Mouse (Mus musculus) adrenal gland, postnatal 25 days (tissue): ENCODE results near the gene Btbd11. TPM values are rescaled to one million over a fixed set of nuclear protein-coding genes. Genes with fewer than 3 reads are reported as not detected.

Experiments
- DNase-seq: peaks from one replicate; pipeline ENCODE4 v3.0.0; 2021; ENCODE audit warnings: mixed read lengths
- long read RNA-seq: library from polyadenylated mRNA; stranded (forward); transcript quantifications from one replicate; pipeline ENCODE4 v2.0.0, GENCODE M21; 2021
- total RNA-seq: library from RNA; stranded (reverse); gene quantifications from 2 replicates; pipeline ENCODE4 v1.2.3, GENCODE M21; 2021

Btbd11 gene
- total RNA-seq = 8.2 and 8.8 TPM in 2 replicates
- long read RNA-seq, full-length matches to known transcripts = 1 of 5 reads
- long read RNA-seq, partial matches to known transcripts = 3 of 5 reads
- long read RNA-seq, other reads (novel, unspliced or antisense) = 1 of 5 reads

DNA sequence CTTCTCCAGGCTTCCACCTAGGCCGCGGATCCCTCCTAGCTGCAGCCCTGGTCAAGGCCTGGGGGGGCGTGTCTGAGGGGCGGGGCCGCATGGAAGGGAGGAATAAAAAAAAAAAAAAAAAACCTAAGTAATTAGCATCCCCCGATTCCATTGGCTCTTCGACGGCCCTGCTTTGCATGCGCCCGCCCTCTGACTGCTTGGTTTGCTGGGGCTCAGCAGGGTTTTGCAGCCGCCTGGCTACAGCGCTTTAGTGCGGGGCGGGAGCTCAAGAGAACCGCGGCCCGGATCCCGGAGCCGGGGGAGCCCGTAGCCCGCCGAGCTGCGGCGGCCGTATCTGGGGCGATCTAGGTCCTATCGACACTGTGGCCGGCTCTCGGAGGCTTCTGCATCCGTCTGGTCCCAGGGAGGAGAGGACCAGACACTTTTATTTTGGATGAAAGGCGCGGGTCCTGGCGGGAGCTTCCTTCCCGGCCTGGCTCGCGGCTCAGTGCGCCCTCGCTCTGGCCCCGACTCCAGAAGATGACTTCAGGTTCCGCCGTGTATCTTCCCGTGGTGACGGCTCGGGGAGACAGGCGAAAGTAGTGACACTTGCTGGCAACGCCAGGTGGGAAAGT lies at the start of gene Btbd11:
Btbd11 (plus strand) TSS at position 210 of the 614 bp plus-strand sequence.
- peak; percentile 92 for DNase-seq

DNA sequence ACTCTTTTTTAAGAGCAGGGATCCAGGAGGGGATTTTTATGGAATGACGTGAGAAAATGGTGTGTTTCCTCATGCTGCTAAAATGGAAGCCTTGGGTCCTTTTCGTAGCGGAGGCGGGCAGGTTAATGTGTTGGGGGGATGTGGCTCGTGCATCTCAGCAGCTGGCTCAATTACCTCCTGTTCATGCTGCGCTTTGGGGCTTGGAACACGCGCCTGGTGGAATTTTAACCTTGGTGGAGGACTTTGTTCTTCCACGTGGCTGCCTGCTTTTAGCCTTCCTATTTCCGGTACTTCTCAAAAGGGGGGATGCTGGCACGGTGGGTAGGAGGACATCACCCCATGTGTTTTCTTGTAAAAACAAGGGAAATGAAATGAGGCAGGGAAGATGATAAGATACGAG lies 47.9 kb upstream of the Btbd11 start:
- no peak for DNase-seq

DNA sequence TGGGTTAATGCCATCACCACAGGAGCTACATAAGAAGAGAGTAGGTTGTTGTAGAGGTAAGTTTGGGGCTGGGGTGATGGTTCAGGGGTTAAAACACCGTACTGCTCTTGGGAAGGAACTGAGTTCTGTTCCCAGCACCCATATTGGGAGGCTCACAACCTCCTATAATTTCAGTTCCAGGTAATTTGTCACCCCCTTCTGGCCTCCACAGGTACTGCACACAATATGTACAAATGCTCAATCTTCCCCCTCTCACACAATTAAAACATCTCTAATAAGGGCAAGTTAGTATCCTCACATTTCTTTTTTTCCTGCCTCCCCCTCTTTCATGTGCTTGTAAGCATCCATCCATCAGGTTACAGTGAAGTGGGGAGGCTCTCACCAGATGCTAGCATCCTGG lies 44.7 kb upstream of the Btbd11 start:
- no peak for DNase-seq

- DNase-seq = no peak
Measured at GRCm38 (mm10) chr10:85347171-85347570, 39.4 kb upstream of the Btbd11 start.

DNA sequence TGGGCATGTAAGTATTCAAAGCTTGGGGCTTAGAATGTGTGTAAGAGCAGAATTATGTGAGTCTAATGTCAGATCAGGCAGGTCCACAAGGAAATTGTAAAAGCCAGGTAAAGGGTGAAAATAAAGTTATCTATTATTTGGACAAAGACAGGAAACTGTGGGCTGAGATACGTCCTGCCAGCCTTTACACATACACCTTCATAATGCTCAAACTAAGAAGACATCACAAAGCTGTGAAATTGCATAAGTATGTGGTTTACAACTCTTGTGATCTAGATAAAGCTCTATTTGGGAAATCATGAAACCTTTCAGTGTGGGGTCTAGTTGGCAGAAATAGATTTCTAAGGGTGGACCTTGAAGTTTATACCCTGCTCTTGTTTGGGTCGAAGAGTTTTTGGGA lies 34.1 kb upstream of the Btbd11 start:
- DNase-seq = no peak

- no peak for DNase-seq
Measured at GRCm38 (mm10) chr10:85354270-85354669, 32.3 kb upstream of the Btbd11 start.

GRCm38 (mm10) chr10:85359501-85360066 lies 27.0 kb upstream of the Btbd11 start:
- DNase-seq = no peak

DNA sequence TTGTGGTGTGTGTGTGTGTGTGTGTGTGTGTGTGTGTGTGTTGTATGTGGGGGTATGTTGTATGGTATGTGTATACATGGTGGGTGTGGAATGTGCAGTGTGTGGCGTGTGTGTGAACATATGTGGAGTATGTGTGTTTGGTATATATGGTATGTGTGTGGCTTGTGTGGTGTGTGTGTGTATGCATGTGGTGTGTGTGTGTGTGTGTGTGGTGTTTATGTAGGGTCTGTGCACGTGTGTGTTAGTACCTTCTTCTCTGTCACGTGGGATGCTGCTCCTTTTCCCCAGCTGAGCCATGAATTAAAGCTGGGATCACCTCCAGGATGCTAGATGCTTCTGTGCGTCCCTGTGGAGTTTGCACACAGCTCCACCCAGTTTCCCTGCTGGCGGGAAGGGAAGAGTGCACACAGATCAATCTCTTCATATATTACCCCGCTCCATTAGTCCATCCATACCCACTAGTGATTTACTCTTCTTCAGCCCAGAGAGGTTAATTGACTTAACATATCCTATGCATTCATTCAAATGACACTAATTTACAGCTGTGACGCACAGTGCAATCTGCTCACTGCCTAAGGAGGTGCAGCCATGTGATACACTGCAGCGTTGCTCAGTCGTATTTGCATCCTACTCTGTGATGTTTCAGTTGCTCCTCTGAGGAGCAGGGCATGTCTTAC lies 23.7 kb upstream of the Btbd11 start:
- DNase-seq = no peak

GRCm38 (mm10) chr10:85366876-85367275 lies 19.7 kb upstream of the Btbd11 start:
- no peak for DNase-seq

DNA sequence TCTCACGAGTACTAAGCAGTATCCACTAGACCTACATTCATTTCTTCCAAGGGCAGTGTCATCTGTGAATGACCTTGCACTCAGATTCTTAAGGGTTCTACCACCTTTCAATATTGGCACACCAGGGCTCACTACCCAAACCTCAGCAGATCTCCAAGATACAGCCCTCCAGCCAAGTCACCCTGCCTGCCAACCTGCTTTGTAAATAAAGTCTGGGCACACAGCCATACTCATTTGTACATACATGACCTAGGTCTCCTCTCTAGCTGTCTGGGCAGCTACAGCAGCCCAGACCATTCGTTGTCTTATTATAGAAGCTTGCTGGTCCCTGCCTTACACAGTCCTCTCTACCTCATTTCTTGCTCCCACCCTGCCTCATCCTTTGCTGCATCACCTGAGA lies 15.3 kb upstream of the Btbd11 start:
- DNase-seq = no peak

DNA sequence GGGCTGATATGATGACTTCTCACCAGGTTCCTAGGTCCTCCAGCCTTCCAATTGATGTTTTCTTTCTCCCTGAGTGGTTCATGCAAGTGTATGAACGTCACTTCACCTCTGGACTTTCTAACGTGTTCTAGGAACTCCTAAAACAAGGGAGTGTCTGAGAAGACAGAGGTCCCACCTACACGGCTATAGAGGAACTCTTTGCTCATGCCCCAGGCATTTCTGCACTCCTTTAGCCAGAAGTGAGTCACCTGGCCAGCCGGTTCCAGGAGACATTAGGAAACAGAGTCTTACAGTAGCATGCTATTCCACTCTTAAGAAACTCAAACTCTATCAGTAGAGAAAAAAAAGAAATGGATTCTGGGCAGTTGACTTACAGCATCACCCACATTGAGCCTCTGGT lies 14.5 kb upstream of the Btbd11 start:
- DNase-seq = no peak

DNA sequence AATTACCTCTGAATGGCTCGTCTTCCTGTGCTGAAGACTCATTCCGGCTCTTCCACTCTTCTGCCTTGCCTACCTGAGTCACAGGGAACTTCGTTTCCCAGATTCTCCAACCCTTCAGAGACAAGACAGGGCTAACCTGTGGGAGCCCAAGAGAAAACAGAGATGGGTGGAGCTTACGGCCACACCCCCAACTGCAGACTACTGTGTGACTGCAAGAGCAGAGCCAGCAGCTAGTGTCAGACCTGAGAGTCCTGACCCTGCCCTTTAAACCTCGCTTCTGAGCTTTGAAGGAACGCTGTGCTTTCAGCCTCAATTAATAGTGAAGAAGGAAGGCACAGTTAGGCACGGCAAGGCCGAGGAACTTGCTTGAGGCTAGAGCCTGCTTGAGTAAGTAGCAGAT lies 7.6 kb upstream of the Btbd11 start:
- no peak for DNase-seq

GRCm38 (mm10) chr10:85382981-85383380 lies 3.6 kb upstream of the Btbd11 start:
- no peak for DNase-seq

DNA sequence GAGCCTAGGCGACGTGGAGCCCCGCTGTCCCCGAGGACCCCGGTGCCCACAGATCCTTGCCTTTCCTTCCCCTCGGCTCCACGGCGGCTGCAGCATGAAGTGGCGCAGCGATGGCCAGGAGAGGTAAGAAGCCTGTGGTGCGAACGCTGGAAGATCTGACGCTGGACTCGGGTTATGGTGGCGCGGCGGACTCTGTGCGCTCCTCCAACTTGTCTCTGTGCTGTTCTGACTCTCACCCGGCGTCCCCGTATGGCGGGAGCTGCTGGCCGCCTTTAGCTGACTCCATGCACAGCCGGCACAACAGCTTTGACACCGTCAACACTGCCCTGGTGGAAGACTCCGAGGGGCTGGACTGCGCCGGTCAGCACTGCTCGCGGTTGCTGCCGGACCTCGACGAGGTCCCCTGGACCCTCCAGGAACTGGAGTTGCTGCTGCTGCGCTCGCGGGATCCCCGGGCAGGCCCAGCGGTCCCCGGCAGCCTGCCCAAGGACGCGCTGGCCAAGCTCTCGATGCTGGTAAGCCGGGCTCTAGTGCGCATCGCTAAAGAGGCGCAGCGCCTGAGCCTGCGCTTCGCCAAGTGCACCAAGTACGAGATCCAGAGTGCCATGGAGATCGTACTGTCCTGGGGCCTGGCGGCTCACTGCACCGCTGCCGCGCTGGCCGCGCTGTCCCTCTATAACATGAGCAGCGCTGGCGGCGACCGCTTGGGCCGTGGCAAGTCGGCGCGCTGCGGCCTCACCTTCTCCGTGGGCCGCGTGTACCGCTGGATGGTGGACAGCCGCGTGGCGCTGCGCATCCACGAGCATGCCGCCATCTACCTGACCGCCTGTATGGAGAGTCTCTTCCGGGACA lies 831 bp downstream of the Btbd11 start:
- peak; percentile 61 for DNase-seq

DNA sequence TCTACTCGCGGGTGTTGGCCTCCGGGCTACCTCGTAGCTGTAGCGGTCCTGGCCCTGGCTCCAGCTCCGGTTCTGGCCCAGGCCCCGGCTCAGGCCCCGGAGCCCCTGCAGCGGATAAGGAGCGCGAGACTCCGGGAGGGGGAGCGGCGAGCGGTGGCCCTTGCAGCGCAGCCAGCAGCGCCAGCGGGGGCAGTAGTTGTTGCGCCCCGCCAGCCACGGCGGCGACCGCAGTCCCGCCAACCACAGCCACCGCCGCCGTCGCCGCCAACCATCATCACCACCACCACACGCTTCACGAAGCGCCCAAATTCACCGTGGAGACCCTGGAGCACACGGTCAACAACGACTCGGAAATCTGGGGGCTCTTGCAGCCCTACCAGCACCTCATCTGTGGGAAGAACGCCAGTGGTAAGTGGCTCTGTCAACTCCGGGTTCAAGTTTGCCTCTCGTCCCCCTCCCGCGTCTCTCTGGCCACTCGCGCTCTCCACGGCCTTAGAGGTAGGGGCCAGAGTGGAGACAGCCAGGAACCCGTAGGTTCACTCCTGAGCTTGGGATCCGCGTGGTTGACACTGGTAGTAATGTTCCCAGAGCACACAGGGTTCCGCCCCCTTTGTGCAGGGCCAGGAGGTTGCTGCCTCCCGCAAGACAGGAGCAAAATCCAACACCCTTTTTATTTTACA lies 1.6 kb downstream of the Btbd11 start:
- DNase-seq = peak; percentile 2

DNA sequence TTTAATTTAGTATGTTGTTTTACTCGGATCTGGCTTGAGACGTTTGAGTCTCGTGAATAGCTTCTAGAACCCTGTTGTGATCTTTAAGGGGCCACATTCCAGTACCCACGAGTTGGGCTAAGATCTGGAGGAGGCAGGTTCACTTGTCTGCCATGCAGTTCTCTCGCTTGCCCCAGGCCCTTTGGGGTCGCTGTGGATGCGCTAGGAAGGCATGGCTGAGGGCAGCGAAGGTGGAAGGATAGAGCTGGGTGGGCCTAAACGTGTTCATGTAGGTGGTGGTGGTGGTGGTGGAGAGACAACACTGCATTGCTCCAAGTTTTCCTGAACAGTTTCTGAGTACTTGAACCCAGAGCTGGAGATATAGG lies 2.1 kb downstream of the Btbd11 start:
- peak; percentile 43 for DNase-seq

DNA sequence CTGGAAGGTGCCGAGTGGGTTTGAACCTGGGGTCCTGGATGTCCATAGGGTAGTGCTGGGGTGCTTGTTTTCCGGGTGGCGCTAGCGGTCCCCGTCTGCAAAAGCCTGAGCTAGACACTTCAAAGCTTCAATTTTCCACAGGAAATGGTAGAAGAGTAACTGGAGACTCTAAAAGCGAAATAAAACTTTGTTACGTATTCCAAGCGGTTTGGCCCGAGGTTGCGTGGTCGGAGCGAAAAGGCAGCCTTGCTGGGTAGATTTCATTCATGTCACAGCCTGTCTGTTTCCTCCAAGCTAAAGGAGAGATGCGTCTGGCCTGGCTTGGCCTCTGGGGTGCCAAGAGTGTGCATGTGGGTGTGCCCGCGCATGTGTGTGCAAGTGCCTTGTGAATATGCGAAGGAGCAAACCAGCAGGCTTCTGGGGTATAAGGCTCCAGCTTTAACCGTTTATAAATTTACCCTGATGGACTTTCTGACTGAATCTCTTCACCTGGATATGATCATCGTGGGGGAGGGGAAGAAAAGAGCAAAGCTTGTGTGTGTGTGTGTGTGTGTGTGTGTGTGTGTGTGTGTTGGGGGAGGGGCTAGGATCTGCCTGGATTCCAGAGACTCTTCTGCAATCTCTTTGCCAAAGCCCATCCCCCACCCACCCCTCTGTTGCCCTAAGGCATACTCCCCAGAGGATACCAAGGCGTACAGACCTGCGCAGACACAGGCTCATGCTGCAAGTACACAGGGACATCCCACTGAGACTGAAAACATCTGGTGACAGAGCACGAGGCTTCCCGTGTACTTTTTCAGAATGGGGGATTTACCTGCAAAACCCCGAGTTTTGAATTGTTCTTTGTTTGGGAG lies 2.9 kb downstream of the Btbd11 start:
- no peak for DNase-seq

- DNase-seq = no peak
Measured at GRCm38 (mm10) chr10:85393016-85393415, 6.4 kb downstream of the Btbd11 start.

DNA sequence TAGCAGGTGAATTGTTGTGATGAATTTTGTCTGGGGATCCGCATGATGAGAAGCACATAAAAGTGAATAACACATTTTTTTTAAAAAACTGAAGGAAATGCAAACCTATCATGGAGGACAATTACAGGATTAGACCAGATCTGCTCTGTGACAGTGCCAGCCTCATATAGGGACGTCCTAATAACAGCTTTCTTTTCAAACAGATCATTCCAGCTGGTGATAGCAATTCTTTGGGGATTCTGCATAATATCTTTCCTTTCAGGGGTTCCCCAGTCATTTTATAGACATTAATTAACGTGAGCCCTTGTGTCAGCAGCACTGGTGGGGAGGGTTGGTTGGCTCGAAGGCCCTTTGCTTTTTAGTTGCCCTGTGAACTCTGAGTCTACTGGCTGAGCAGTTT lies 7.9 kb downstream of the Btbd11 start:
- no peak for DNase-seq

- DNase-seq = no peak
Measured at GRCm38 (mm10) chr10:85411120-85411519, 24.5 kb downstream of the Btbd11 start.
